Mouse (Mus musculus) left cerebral cortex, postnatal 14 days (tissue): ENCODE results near the gene Vmn1r175. TPM values are rescaled to one million over a fixed set of nuclear protein-coding genes. Genes with fewer than 3 reads are reported as not detected.
"Not testable (repeated sequence)": the region's sequence is repeated elsewhere in the genome, so short reads cannot be mapped to it uniquely, and the experiment has no call there.

Source experiments
- DNase-seq, 2 experiments: peaks; one replicate each; pipeline ENCODE4 v3.0.0; 2021 to 2022; ENCODE audit warnings: low spot score in 2 of 2, mixed read lengths in 1 of 2
- intact Hi-C: fragments of 180-260 bp; cut with DNase I; formaldehyde crosslinking; loops from one replicate; pipeline ENCODE4 v1.15.1; 2025
- long read RNA-seq, 2 experiments: library from polyadenylated mRNA; stranded (forward); transcript quantifications; one replicate each; pipeline ENCODE4 v2.0.0; 2021
- total RNA-seq, 2 experiments: library from RNA; stranded (reverse); gene quantifications; 2 replicates each; pipeline ENCODE4 v1.2.3; 2021

Vmn1r175 gene
- total RNA-seq = not detected
- long read RNA-seq, experiment 1 = 0 reads
- long read RNA-seq, experiment 2 = 0 reads

DNA sequence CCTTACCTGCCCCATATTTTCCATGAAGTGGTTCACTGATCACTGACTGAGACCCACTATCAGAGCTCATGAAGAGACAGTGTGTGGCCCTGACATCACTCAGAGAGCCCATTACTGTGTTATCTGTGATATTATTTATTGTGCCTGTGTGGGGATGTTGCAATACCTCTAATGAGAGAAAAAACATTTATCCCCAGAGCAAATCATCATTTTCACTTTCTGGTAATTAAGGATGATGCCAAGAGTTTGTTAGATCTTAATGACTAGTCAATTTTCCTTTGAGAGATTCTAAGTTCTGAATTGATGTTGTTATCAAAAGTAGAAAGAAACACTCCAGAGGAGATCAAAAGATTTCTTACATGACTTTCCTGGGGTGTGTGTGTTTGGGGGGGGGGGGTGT lies at the start of gene Vmn1r175:
Gene Vmn1r175 (minus strand): TSS at position 101 of the 400 bp plus-strand sequence.
- DNase-seq, intact Hi-C loops: not testable (repeated sequence)

- DNase-seq, intact Hi-C loops: not testable (repeated sequence)
Observed at GRCm38 (mm10) chr7:23837272-23837671, 26.8 kb upstream of the Vmn1r175 start, which contains the start of gene Vmn1r176. Gene Vmn1r176 (minus strand): TSS chr7:23837372.

DNA sequence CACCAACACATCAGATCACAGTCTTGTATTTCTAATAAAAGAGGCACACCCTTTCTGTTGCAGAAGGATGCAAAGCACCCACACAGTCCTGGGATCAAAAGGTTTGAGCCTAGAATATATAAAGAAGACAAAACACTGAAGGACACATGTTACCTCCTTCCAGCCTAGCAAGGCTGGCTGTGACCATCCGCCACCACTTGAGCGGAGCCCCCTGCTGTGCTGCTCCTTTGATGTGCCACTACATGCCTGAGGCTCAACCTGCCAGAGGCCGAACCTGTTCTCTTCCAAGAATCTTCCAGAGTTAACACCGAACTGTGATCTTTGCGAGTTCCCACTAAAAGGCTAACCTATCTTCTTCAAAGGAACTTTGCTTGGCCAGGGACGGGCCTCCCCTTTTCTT lies 25.9 kb downstream of the Vmn1r175 start:
- intact Hi-C loops = no loop called here
- DNase-seq = no peak

Other genes with a start within 250 kb of the Vmn1r175 start
- not detected for gene Vmn1r169, start 235.1 kb downstream of the Vmn1r175 start, total RNA-seq
- gene Vmn1r170, start 204.5 kb downstream of the Vmn1r175 start, total RNA-seq = not detected
- not detected for gene Vmn1r171, start 179.9 kb downstream of the Vmn1r175 start, total RNA-seq
- not detected for gene Vmn1r172, start 152.3 kb downstream of the Vmn1r175 start, total RNA-seq
- not detected for gene Vmn1r173, start 109.9 kb downstream of the Vmn1r175 start, total RNA-seq
- not detected for gene Vmn1r174, start 58.4 kb downstream of the Vmn1r175 start, total RNA-seq
- not detected for gene Vmn1r176, start 26.7 kb upstream of the Vmn1r175 start, total RNA-seq
- not detected for gene Vmn1r177, start 55.8 kb upstream of the Vmn1r175 start, total RNA-seq
- gene Vmn1r178, start 81.4 kb upstream of the Vmn1r175 start, total RNA-seq = not detected
- gene Vmn1r179, start 116.3 kb upstream of the Vmn1r175 start, total RNA-seq = not detected
- gene Vmn1r180, start 140.0 kb upstream of the Vmn1r175 start, total RNA-seq = not detected
- not detected for gene Vmn1r181, start 164.0 kb upstream of the Vmn1r175 start, total RNA-seq
- not detected for gene V1rd19, start 191.0 kb upstream of the Vmn1r175 start, total RNA-seq
- not detected for gene Vmn1r183, start 242.6 kb upstream of the Vmn1r175 start, total RNA-seq